In the genomic region with DNA sequence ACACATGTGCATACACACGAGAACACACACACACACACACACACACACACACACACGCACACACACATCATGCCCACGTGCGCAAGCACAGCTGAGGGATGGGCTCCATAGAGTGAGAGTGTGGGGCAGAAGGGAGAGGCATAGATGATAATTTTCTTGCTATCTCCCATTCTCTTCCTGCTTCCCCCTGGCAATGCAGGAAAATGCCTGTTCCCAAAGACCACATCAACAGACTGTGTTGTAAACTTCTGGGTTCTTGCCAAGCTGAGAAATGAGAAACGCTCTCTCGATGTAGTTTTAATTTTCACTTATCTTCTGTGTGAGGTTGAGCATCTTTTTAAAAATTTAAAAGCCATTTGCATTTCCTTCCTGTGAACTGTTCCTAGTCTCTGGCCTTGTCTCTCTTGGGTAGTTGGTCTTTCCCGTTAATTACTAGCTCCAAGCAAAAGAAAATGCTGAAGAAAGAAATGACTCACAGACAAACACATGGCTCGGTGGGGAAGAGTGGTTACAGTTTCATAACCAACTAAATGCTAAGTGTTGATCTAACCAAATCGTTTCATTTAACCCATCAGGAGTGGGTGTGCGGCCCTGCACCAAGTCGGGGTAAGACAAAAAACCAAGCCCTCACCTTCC, we compare ENCODE assay signal across 23 mouse cellular contexts. TPM values are rescaled to one million over a fixed set of nuclear protein-coding genes. Genes with fewer than 3 reads are reported as not detected.
A peak's percentile ranks its signal among the peaks of the same experiment; 100 is the strongest.
DNase-seq lines count a peak whose midpoint lies in the region; ATAC-seq and TF ChIP-seq lines count a peak whose summit lies in the region.
"Had no signal": no experiment of that assay in that cellular context is flagged by ENCODE, and none has a peak within 500 bp of the region (broad histone marks: within the 10 kb centered on the region; RNA-seq: fewer than 3 reads in every experiment).

No protein-coding gene starts in this region.

- no peak overlapping the region for H3K9ac ChIP-seq in heart, embryonic 12.5 days
- H3K9ac ChIP-seq: heart, embryonic 15.5 days; limb, embryonic 13.5 days; midbrain, embryonic 13.5 days; stomach, embryonic 15.5 days had no signal

- TF ChIP-seq POLR2A in bone marrow macrophage, adult 2 months (IDR thresholded peaks at IDR 0.05; ENCODE audit: borderline replicate concordance, low read depth, low read length), result no peak

- no peak overlapping the region for H3K4me2 ChIP-seq in heart, embryonic 12.5 days
- H3K4me2 ChIP-seq: heart, embryonic 15.5 days; limb, embryonic 13.5 days; midbrain, embryonic 13.5 days; stomach, embryonic 15.5 days had no signal

- no peaks in the 10 kb centered on the region for H3K36me3 ChIP-seq in heart, embryonic 12.5 days
- H3K36me3 ChIP-seq: embryonic facial prominence, embryonic 10.5 days; heart, embryonic 15.5 days; limb, embryonic 13.5 days; midbrain, embryonic 13.5 days; stomach, embryonic 15.5 days had no signal

- no peak overlapping the region for H3K4me3 ChIP-seq in heart, embryonic 12.5 days
- no peak overlapping the region for H3K4me3 ChIP-seq in bone marrow macrophage, adult 2 months (ENCODE audit: insufficient read depth, low read length)
- H3K4me3 ChIP-seq: embryonic facial prominence, embryonic 10.5 days; heart, embryonic 15.5 days; limb, embryonic 13.5 days; midbrain, embryonic 13.5 days; stomach, embryonic 15.5 days had no signal

- DNase-seq in heart, adult 8-10 months (ENCODE audit: low spot score), result no peak
- peak; percentile 30 for DNase-seq in lung, postnatal 36 days
- DNase-seq in lung, postnatal 25 days (ENCODE audit: low spot score), result no peak
- no peak for DNase-seq in adrenal gland, adult 8-10 months
- DNase-seq in thymus, postnatal 0 days (ENCODE audit: low spot score), result no peak
- DNase-seq: adrenal gland, postnatal 25 days; cerebellum, adult 8-10 months; gastrocnemius, postnatal 14 days; heart, adult 18-20 months; kidney, postnatal 36 days; retina, postnatal 1 day; thymus, adult 18-20 months had no signal

- ATAC-seq in heart, embryonic 12.5 days (ENCODE audit: insufficient number of reproducible peaks, low FRiP score), result 0 out of 2 replicates have a peak, but pooled peaks have one; percentile 23
- ATAC-seq: hindbrain, embryonic 16.5 days; intestine, embryonic 16.5 days; midbrain, embryonic 13.5 days had no signal

- WGBS in heart, embryonic 12.5 days, result 64% methylated on average over 11 of the region's 11 CpGs

- 0 out of 2 replicates have a peak, but pooled peaks cover 4% of the 10 kb centered on the region for H3K27me3 ChIP-seq in heart, embryonic 12.5 days (replicated peaks)
- H3K27me3 ChIP-seq: heart, embryonic 15.5 days; limb, embryonic 13.5 days; stomach, embryonic 15.5 days had no signal

- TF ChIP-seq CTCF in bone marrow macrophage, adult 2 months (IDR thresholded peaks at IDR 0.05; ENCODE audit: low read depth, low read length), result no peak

- peaks cover 11% of the 10 kb centered on the region for H3K4me1 ChIP-seq in heart, embryonic 12.5 days (replicated peaks)
- H3K4me1 ChIP-seq in bone marrow macrophage, adult 2 months (ENCODE audit: control insufficient read depth, insufficient read depth, low read length), result peaks cover 34% of the 10 kb centered on the region
- H3K4me1 ChIP-seq: midbrain, embryonic 13.5 days; stomach, embryonic 15.5 days had no signal

- H3K27ac ChIP-seq in heart, embryonic 12.5 days (ENCODE audit: poor library complexity, severe bottlenecking), result no peak overlapping the region
- H3K27ac ChIP-seq in bone marrow macrophage, adult 2 months (ENCODE audit: insufficient read depth, low read depth, low read length), result peak overlapping the region; percentile 6; the same call in 1 of the 2 replicates
- H3K27ac ChIP-seq: embryonic facial prominence, embryonic 10.5 days; heart, embryonic 15.5 days; limb, embryonic 13.5 days; midbrain, embryonic 13.5 days; stomach, embryonic 15.5 days had no signal

- H3K9me3 ChIP-seq in heart, embryonic 12.5 days (replicated peaks), result no peaks in the 10 kb centered on the region
- H3K9me3 ChIP-seq: embryonic facial prominence, embryonic 10.5 days; heart, embryonic 15.5 days; limb, embryonic 13.5 days; midbrain, embryonic 13.5 days; stomach, embryonic 15.5 days had no signal

RNA-seq across cellular contexts. Expression of gene Efna1, which starts 15.9 kb away (rescaled TPM):
- polyA plus RNA-seq in heart, embryonic 12.5 days (2016; fragmentation: Nextera tagmentation; extraction: Ambion mirVana), result 27.0 and 31.0 TPM in 2 replicates
- total RNA-seq in heart, adult 8-10 months (2022), result 10 to 100 TPM; 28.2 to 36.1 (median 32.6) TPM
- 0.96 TPM in 1 of 2 replicates, not detected in the other for polyA plus RNA-seq in bone marrow macrophage, adult 2 months (2012; ENCODE audit: insufficient read depth, insufficient read length, missing spikeins)
- 10 to 100 TPM; 15.9 to 28.0 (median 21.0) TPM for total RNA-seq in adrenal gland, adult 8-10 months (2022)
- polyA plus RNA-seq in thymus, postnatal 0 days (2015; fragmentation: Nextera tagmentation; extraction: Ambion mirVana), result 12.4 and 13.2 TPM in 2 replicates
- total RNA-seq: hematopoietic stem cell, adult 5-6 weeks had no signal

RNA-seq across cellular contexts. Expression of gene Efna3, which starts 25.9 kb away (rescaled TPM):
- 1.3 TPM in 2 replicates for polyA plus RNA-seq in heart, embryonic 12.5 days (2016; fragmentation: Nextera tagmentation; extraction: Ambion mirVana)
- total RNA-seq in heart, adult 8-10 months (2022), result under 1 TPM in 1 of 4 experiments, not detected in 3; 0.11 TPM
- not detected in 2 replicates for polyA plus RNA-seq in bone marrow macrophage, adult 2 months (2012; ENCODE audit: insufficient read depth, insufficient read length, missing spikeins)
- 1 to 10 TPM in 1 of 4 experiments, under 1 TPM in 3; 0.15 to 1.5 (median 0.62) TPM for total RNA-seq in adrenal gland, adult 8-10 months (2022)
- polyA plus RNA-seq in thymus, postnatal 0 days (2015; fragmentation: Nextera tagmentation; extraction: Ambion mirVana), result 0.82 and 1.0 TPM in 2 replicates
- total RNA-seq: gastrocnemius, postnatal 14 days; heart, adult 18-20 months; hematopoietic stem cell, adult 5-6 weeks; megakaryocyte progenitor cell, adult 5-6 weeks had no signal

RNA-seq across cellular contexts. Expression of gene Slc50a1, which starts 26.5 kb away (rescaled TPM):
- 40.9 and 42.9 TPM in 2 replicates for polyA plus RNA-seq in heart, embryonic 12.5 days (2016; fragmentation: Nextera tagmentation; extraction: Ambion mirVana)
- total RNA-seq in heart, adult 8-10 months (2022), result 10 to 100 TPM; 16.6 to 27.0 (median 21.0) TPM
- polyA plus RNA-seq in bone marrow macrophage, adult 2 months (2012; ENCODE audit: insufficient read depth, insufficient read length, missing spikeins), result 42.7 and 55.2 TPM in 2 replicates
- total RNA-seq in adrenal gland, adult 8-10 months (2022), result 10 to 100 TPM; 54.2 to 80.1 (median 64.9) TPM
- polyA plus RNA-seq in thymus, postnatal 0 days (2015; fragmentation: Nextera tagmentation; extraction: Ambion mirVana), result 84.7 and 87.2 TPM in 2 replicates

RNA-seq across cellular contexts. Expression of gene Dpm3, which starts 37.7 kb away (rescaled TPM):
- polyA plus RNA-seq in heart, embryonic 12.5 days (2016; fragmentation: Nextera tagmentation; extraction: Ambion mirVana), result 65.1 and 79.2 TPM in 2 replicates
- total RNA-seq in heart, adult 8-10 months (2022), result 10 to 100 TPM; 49.1 to 65.7 (median 53.6) TPM
- 62.0 and 66.3 TPM in 2 replicates for polyA plus RNA-seq in bone marrow macrophage, adult 2 months (2012; ENCODE audit: insufficient read depth, insufficient read length, missing spikeins)
- 100 to 1,000 TPM; 123 to 156 (median 136) TPM for total RNA-seq in adrenal gland, adult 8-10 months (2022)
- 163 and 167 TPM in 2 replicates for polyA plus RNA-seq in thymus, postnatal 0 days (2015; fragmentation: Nextera tagmentation; extraction: Ambion mirVana)

RNA-seq across cellular contexts. Expression of gene Efna4, which starts 40.9 kb away (rescaled TPM):
- polyA plus RNA-seq in heart, embryonic 12.5 days (2016; fragmentation: Nextera tagmentation; extraction: Ambion mirVana), result 8.7 and 10.6 TPM in 2 replicates
- under 1 TPM in 3 of 4 experiments, not detected in 1; 0.19 to 0.34 (median 0.27) TPM for total RNA-seq in heart, adult 8-10 months (2022)
- polyA plus RNA-seq in bone marrow macrophage, adult 2 months (2012; ENCODE audit: insufficient read depth, insufficient read length, missing spikeins), result not detected in 2 replicates
- 1 to 10 TPM; 1.1 to 3.5 (median 1.9) TPM for total RNA-seq in adrenal gland, adult 8-10 months (2022)
- 5.3 and 6.0 TPM in 2 replicates for polyA plus RNA-seq in thymus, postnatal 0 days (2015; fragmentation: Nextera tagmentation; extraction: Ambion mirVana)
